Mouse (Mus musculus) spleen, adult 2 months (tissue): ENCODE results near the gene Nop2. TPM values are rescaled to one million over a fixed set of nuclear protein-coding genes. Genes with fewer than 3 reads are reported as not detected.

Experiments
- DNase-seq, 2 experiments: peaks; one replicate each; pipeline versions ENCODE4 v3.0.0 to v3.0.0-alpha.2; 2012 to 2021; ENCODE audit warnings: low spot score in 2 of 2, low read depth in 1 of 2
- H3K27ac ChIP-seq: fragments of 200-500 bp; 2 replicates; pipeline ENCODE4 v1.5.1; 2012; ENCODE audit warnings: low read length, inconsistent platforms; ENCODE audit not compliant: insufficient read depth
- H3K27me3 ChIP-seq: fragments of 200-500 bp; 2 replicates; pipeline ENCODE4 v1.6.1; 2012; ENCODE audit warnings: mild to moderate bottlenecking, moderate library complexity, low read length, inconsistent platforms; ENCODE audit not compliant: control insufficient read depth, insufficient read depth
- H3K36me3 ChIP-seq: fragments of 200-500 bp; 2 replicates; pipeline ENCODE4 v1.6.1; 2012; ENCODE audit warnings: mild to moderate bottlenecking, low read length, inconsistent platforms; ENCODE audit not compliant: control insufficient read depth, insufficient read depth
- H3K4me1 ChIP-seq: fragments of 200-500 bp; 2 replicates; pipeline ENCODE4 v1.6.1; 2011; ENCODE audit warnings: inconsistent platforms; ENCODE audit not compliant: control insufficient read depth, insufficient read depth, insufficient read length
- H3K4me3 ChIP-seq: fragments of 200-500 bp; 2 replicates; pipeline ENCODE4 v1.5.1; 2011; ENCODE audit warnings: mild to moderate bottlenecking, inconsistent platforms; ENCODE audit not compliant: insufficient read depth, insufficient read length; ENCODE audit errors: extremely low read depth
- CTCF ChIP-seq: fragments of 200-500 bp; IDR thresholded peaks from 2 replicates; pipeline ENCODE4 v1.5.1; 2011; ENCODE audit warnings: mild to moderate bottlenecking, inconsistent platforms; ENCODE audit not compliant: insufficient read depth, insufficient read length, insufficient replicate concordance; ENCODE audit errors: extremely low read depth
- POLR2A ChIP-seq: fragments of 200-500 bp; IDR thresholded peaks from 2 replicates; pipeline ENCODE4 v1.6.1; 2011; ENCODE audit warnings: low read depth, low read length, inconsistent platforms
- WGBS: fragments of 180-500 bp; shearing (Covaris S2); methylation state at CpG from one replicate; pipeline ENCODE4 v1.1.7; 2018; 5-methylcytosine and 5-hydroxymethylcytosine counted together
- polyA plus RNA-seq: library from polyadenylated mRNA; depleted of rRNA; stranded (reverse); fragments of >200 nt; gene quantifications from 2 replicates; pipeline ENCODE4 v1.2.3, GENCODE M21; 2012

Gene Nop2
- polyA plus RNA-seq, 1 experiment, result 14.0 TPM

- no peak overlapping the region for H3K4me3 ChIP-seq
- WGBS, result 63% methylated on average over 10 of the region's 10 CpGs
- no peak for TF ChIP-seq CTCF
- no peak for TF ChIP-seq POLR2A
- DNase-seq, result no peak
- no peak overlapping the region for H3K27ac ChIP-seq
- no peaks in the 10 kb centered on the region for H3K36me3 ChIP-seq
- no peaks in the 10 kb centered on the region for H3K27me3 ChIP-seq
- peaks cover 20% of the 10 kb centered on the region; the same call in 1 of the 2 replicates for H3K4me1 ChIP-seq
Measured at GRCm38 (mm10) chr6:125090341-125091085, 41.2 kb upstream of the Nop2 start.

GRCm38 (mm10) chr6:125092372-125092771 lies 39.3 kb upstream of the Nop2 start:
- DNase-seq, result no peak
- peaks cover 20% of the 10 kb centered on the region for H3K4me1 ChIP-seq
- 15% methylated on average over 5 of the region's 5 CpGs for WGBS
- TF ChIP-seq POLR2A, result no peak; the same call in 1 of the 2 replicates
- no peak for TF ChIP-seq CTCF
- no peaks in the 10 kb centered on the region for H3K27me3 ChIP-seq
- no peak overlapping the region for H3K4me3 ChIP-seq
- H3K27ac ChIP-seq, result peak overlapping the region; percentile 55; the same call in 1 of the 2 replicates
- H3K36me3 ChIP-seq, result no peaks in the 10 kb centered on the region

- DNase-seq, result no peak
- 42% methylated on average over 3 of the region's 3 CpGs for WGBS
- Histone ChIP-seq H3K4me1 (peaks cover 33% of the 10 kb centered on the region), H3K27me3 (no peaks in the 10 kb centered on the region), H3K27ac (no peak overlapping the region; the same call in 1 of the 2 replicates), H3K36me3 (peaks cover 2% of the 10 kb centered on the region; the same call in 1 of the 2 replicates), H3K4me3 (no peak overlapping the region)
- TF ChIP-seq POLR2A (no peak), CTCF (no peak)
Measured at GRCm38 (mm10) chr6:125094843-125095242, 36.9 kb upstream of the Nop2 start.

- WGBS, result 6% methylated on average over 35 of the region's 45 CpGs
- TF ChIP-seq CTCF (no peak), POLR2A (peak; percentile 75)
- Histone ChIP-seq H3K27ac (peak within 1 kb of the TSS; percentile 95), H3K4me1 (peaks cover 26% of the 10 kb centered on the region), H3K4me3 (peak within 1 kb of the TSS; percentile 94), H3K36me3 (peaks cover 8% of the 10 kb centered on the region; the same call in 1 of the 2 replicates), H3K27me3 (no peaks in the 10 kb centered on the region)
- DNase-seq, result peak; percentile 77 to 93
Measured at GRCm38 (mm10) chr6:125095391-125096278, 36.1 kb upstream of the Nop2 start, which contains the start of gene Chd4. Gene Chd4 (plus strand): TSS chr6:125095981.

- TF ChIP-seq POLR2A, result no peak
- no peak for TF ChIP-seq CTCF
- Histone ChIP-seq H3K36me3 (peaks cover 13% of the 10 kb centered on the region), H3K27me3 (no peaks in the 10 kb centered on the region), H3K4me3 (peak overlapping the region; percentile 94), H3K27ac (peak overlapping the region; percentile 95), H3K4me1 (peaks cover 24% of the 10 kb centered on the region)
- no peak for DNase-seq
- 4% methylated on average over 12 of the region's 32 CpGs for WGBS
Measured at GRCm38 (mm10) chr6:125096279-125096596, 35.5 kb upstream of the Nop2 start.

GRCm38 (mm10) chr6:125096597-125097345 lies 34.9 kb upstream of the Nop2 start:
- peak overlapping the region; percentile 95 for H3K27ac ChIP-seq
- peak in 1 of 2 experiments; percentile 65 for DNase-seq
- TF ChIP-seq POLR2A (no peak; the same call in 1 of the 2 replicates), CTCF (no peak)
- no peaks in the 10 kb centered on the region for H3K27me3 ChIP-seq
- WGBS, result 0% methylated on average over 37 of the region's 44 CpGs
- H3K36me3 ChIP-seq, result peaks cover 19% of the 10 kb centered on the region
- peaks cover 24% of the 10 kb centered on the region for H3K4me1 ChIP-seq
- peak overlapping the region; percentile 94 for H3K4me3 ChIP-seq
